Mouse (Mus musculus) Patski (cell line): ENCODE results near the gene Notch2. TPM values are rescaled to one million over a fixed set of nuclear protein-coding genes. Genes with fewer than 3 reads are reported as not detected.
"Not testable (repeated sequence)": the region's sequence is repeated elsewhere in the genome, so short reads cannot be mapped to it uniquely, and the experiment has no call there.

ENCODE experiments used
- ATAC-seq: fragments of 100-300 bp; one replicate; pipeline ENCODE4 v1.8.0; 2021
- CTCF ChIA-PET: fragments of 350-600 bp; sonication (Branson Sonifier 250); formaldehyde crosslinking; loops from one replicate; lab custom pipeline; 2022; ENCODE audit warnings: inconsistent platforms; lab: Charles Lee
- POLR2A ChIA-PET: fragments of 350-600 bp; sonication (Branson Sonifier 250); formaldehyde crosslinking; loops from one replicate; lab custom pipeline; 2022; ENCODE audit warnings: antibody characterized with exemption, inconsistent platforms; lab: Charles Lee
- DNase-seq: peaks from one replicate; pipeline ENCODE4 v3.0.0-alpha.2; 2011; ENCODE audit warnings: low read depth, low spot score
- H3K27me3 ChIP-seq: fragments of 371-371 bp; one replicate; pipeline ENCODE4 v1.5.1; 2021
- CTCF ChIP-seq: fragments of 100-300 bp; IDR thresholded peaks from one replicate; pipeline ENCODE4 v1.5.1; 2021
- in situ Hi-C: fragments of 300-500 bp; cut with MboI; formaldehyde crosslinking; loops from 3 replicates; pipeline ENCODE4 v1.11.1; 2018; ENCODE audit warnings: low pct_unique_long_range_greater_than_20kb, mixed read lengths
- polyA plus RNA-seq: library from polyadenylated mRNA; unstranded; gene quantifications from one replicate; pipeline ENCODE4 v1.2.3, GENCODE M21; 2021

Gene Notch2
- polyA plus RNA-seq, 1 experiment from 2014 or later: 65.2 TPM

GRCm38 (mm10) chr3:98118252-98118651 lies 104.9 kb downstream of the Notch2 start:
- TF ChIP-seq CTCF: no peak
- no peaks in the 10 kb centered on the region for H3K27me3 ChIP-seq
- no peak for ATAC-seq
- no peak for DNase-seq
- POLR2A ChIA-PET: no interaction called here
- in situ Hi-C loops: no loop called here
- CTCF ChIA-PET: interaction anchor here (2.2 kb wide), 1 partner anchor 14 kb away, joined by 6 read pairs; no protein-coding TSS in a partner anchor

- no peak for ATAC-seq
- POLR2A ChIA-PET: no interaction called here
- no peak for DNase-seq
- CTCF ChIA-PET: interaction anchor here (0.9 to 2.2 kb wide), 3 partner anchors 8 to 15 kb away, joined by 3 to 6 read pairs (median 5); no protein-coding TSS in a partner anchor
- H3K27me3 ChIP-seq: no peaks in the 10 kb centered on the region
- no peak for TF ChIP-seq CTCF
- in situ Hi-C loops: no loop called here
These were observed 106.0 kb downstream of the Notch2 start for GRCm38 (mm10) chr3:98119338-98119737.

- in situ Hi-C loops: no loop called here
- TF ChIP-seq CTCF: no peak
- ATAC-seq (no peak), DNase-seq (no peak)
- no peaks in the 10 kb centered on the region for H3K27me3 ChIP-seq
- ChIA-PET POLR2A (interaction anchor here (1.1 to 2.0 kb wide), 2 partner anchors 15 to 107 kb away, joined by 4 read pairs; partner anchors contain the start of gene Notch2), CTCF (interaction anchor here (1.1 to 1.9 kb wide), 3 partner anchors 103 to 108 kb away, joined by 3 to 5 read pairs (median 4); partner anchors contain the start of gene Notch2)
These were observed 107.6 kb downstream of the Notch2 start for GRCm38 (mm10) chr3:98120884-98121283.

GRCm38 (mm10) chr3:98127775-98128174 lies 114.4 kb downstream of the Notch2 start:
- CTCF ChIA-PET: no interaction called here
- no peak for TF ChIP-seq CTCF
- DNase-seq: no peak
- no peaks in the 10 kb centered on the region for H3K27me3 ChIP-seq
- POLR2A ChIA-PET: interaction anchor here (0.6 kb wide), 1 partner anchor 114 kb away, joined by 4 read pairs; no protein-coding TSS in a partner anchor
- in situ Hi-C loops: no loop called here
- no peak for ATAC-seq

- CTCF ChIA-PET: no interaction called here
- H3K27me3 ChIP-seq: no peaks in the 10 kb centered on the region
These were observed 115.4 kb downstream of the Notch2 start for GRCm38 (mm10) chr3:98128716-98129115.

GRCm38 (mm10) chr3:98132140-98132539 lies 118.8 kb downstream of the Notch2 start:
- ATAC-seq, H3K27me3 ChIP-seq, DNase-seq, POLR2A ChIA-PET: not testable (repeated sequence)
- in situ Hi-C loops: loop anchor here (10.0 kb wide), 1 partner anchor 217 kb away; no protein-coding TSS in a partner anchor
- CTCF ChIA-PET: interaction anchor here (1.7 kb wide), 1 partner anchor 10 kb away, joined by 5 read pairs; no protein-coding TSS in a partner anchor

More at GRCm38 (mm10) chr3:98128716-98129115, 115.4 kb downstream of the Notch2 start:
- no peak for DNase-seq
- TF ChIP-seq CTCF: no peak
- POLR2A ChIA-PET: no interaction called here
- no peak for ATAC-seq
- in situ Hi-C loops: no loop called here

- in situ Hi-C loops: loop anchor here (10.0 kb wide), 1 partner anchor 218 kb away; no protein-coding TSS in a partner anchor
- no peaks in the 10 kb centered on the region for H3K27me3 ChIP-seq
- POLR2A ChIA-PET: no interaction called here
- no peak for TF ChIP-seq CTCF
- CTCF ChIA-PET: interaction anchor here (1.7 kb wide), 1 partner anchor 11 kb away, joined by 5 read pairs; no protein-coding TSS in a partner anchor
- DNase-seq (no peak), ATAC-seq (no peak)
These were observed 119.3 kb downstream of the Notch2 start for GRCm38 (mm10) chr3:98132636-98133035.

GRCm38 (mm10) chr3:98141456-98141855 lies 128.1 kb downstream of the Notch2 start:
- ChIA-PET POLR2A (no interaction called here), CTCF (no interaction called here)
- no peak for DNase-seq
- TF ChIP-seq CTCF: no peak
- no peak for ATAC-seq
- H3K27me3 ChIP-seq: no peaks in the 10 kb centered on the region
- in situ Hi-C loops: no loop called here

- ChIA-PET CTCF (interaction anchor here (1.3 kb wide), 1 partner anchor 13 kb away, joined by 4 read pairs; no protein-coding TSS in a partner anchor), POLR2A (no interaction called here)
- no peak for TF ChIP-seq CTCF
- DNase-seq: no peak
- no peak for ATAC-seq
- no peaks in the 10 kb centered on the region for H3K27me3 ChIP-seq
- in situ Hi-C loops: no loop called here
These were observed 129.5 kb downstream of the Notch2 start for GRCm38 (mm10) chr3:98142862-98143261.

- no peak for DNase-seq
- ChIA-PET POLR2A (no interaction called here), CTCF (interaction anchor here (1.3 to 1.5 kb wide), 2 partner anchors 35 to 81 kb away, joined by 3 read pairs; no protein-coding TSS in a partner anchor)
- in situ Hi-C loops: no loop called here
- TF ChIP-seq CTCF: no peak
- H3K27me3 ChIP-seq: no peaks in the 10 kb centered on the region
- ATAC-seq: no peak
These were observed 131.9 kb downstream of the Notch2 start for GRCm38 (mm10) chr3:98145204-98145603.
